Mouse (Mus musculus) liver, embryonic 12.5 days (tissue): ENCODE measurements around the gene Phf21b. TPM values are rescaled to one million over a fixed set of nuclear protein-coding genes. Genes with fewer than 3 reads are reported as not detected.

Experiments
- ATAC-seq: fragments of 200-750 bp; cut with Nextera tagmentation; 2 replicates; pipeline ENCODE4 v1.8.0; 2017; ENCODE audit warnings: moderate number of reproducible peaks, mild to moderate bottlenecking, moderate library complexity
- H3K27ac ChIP-seq: fragments of 300-500 bp; sonication (generic); 2 replicates; pipeline ENCODE4 v1.5.1; 2016; ENCODE audit warnings: mild to moderate bottlenecking
- H3K27me3 ChIP-seq: fragments of 300-500 bp; sonication (generic); replicated peaks from 2 replicates; pipeline ENCODE4 v1.6.1; 2016; ENCODE audit warnings: mild to moderate bottlenecking, moderate library complexity
- H3K36me3 ChIP-seq: fragments of 300-500 bp; sonication (generic); 2 replicates; pipeline ENCODE4 v1.6.1; 2016; ENCODE audit warnings: mild to moderate bottlenecking, moderate library complexity
- H3K4me1 ChIP-seq: fragments of 300-500 bp; sonication (generic); 2 replicates; pipeline ENCODE4 v1.6.1; 2016
- H3K4me2 ChIP-seq: fragments of 300-500 bp; sonication (generic); 2 replicates; pipeline ENCODE4 v1.6.1; 2016; ENCODE audit warnings: mild to moderate bottlenecking, moderate library complexity
- H3K4me3 ChIP-seq: fragments of 300-500 bp; sonication (generic); 2 replicates; pipeline ENCODE4 v1.5.1; 2016; ENCODE audit warnings: mild to moderate bottlenecking, moderate library complexity
- H3K9ac ChIP-seq: fragments of 300-500 bp; sonication (generic); 2 replicates; pipeline ENCODE4 v1.6.1; 2016; ENCODE audit warnings: mild to moderate bottlenecking, moderate library complexity
- H3K9me3 ChIP-seq: fragments of 300-500 bp; sonication (generic); replicated peaks from 2 replicates; pipeline ENCODE4 v1.6.1; 2016; ENCODE audit warnings: mild to moderate bottlenecking, moderate library complexity
- WGBS: fragments of 180-500 bp; shearing (Covaris S2); methylation state at CpG from one replicate; pipeline ENCODE4 v1.1.7; 2016; ENCODE audit not compliant: insufficient replicate concordance; 5-methylcytosine and 5-hydroxymethylcytosine counted together
- polyA plus RNA-seq: library from polyadenylated mRNA; unstranded; fragments of >200 nt; fragmentation: Nextera tagmentation; extraction: Ambion mirVana; gene quantifications from 2 replicates; pipeline ENCODE4 v1.2.1, GENCODE M21; 2016

The Phf21b gene
- polyA plus RNA-seq, 1 experiment from 2014 or later = 0.04 TPM

DNA sequence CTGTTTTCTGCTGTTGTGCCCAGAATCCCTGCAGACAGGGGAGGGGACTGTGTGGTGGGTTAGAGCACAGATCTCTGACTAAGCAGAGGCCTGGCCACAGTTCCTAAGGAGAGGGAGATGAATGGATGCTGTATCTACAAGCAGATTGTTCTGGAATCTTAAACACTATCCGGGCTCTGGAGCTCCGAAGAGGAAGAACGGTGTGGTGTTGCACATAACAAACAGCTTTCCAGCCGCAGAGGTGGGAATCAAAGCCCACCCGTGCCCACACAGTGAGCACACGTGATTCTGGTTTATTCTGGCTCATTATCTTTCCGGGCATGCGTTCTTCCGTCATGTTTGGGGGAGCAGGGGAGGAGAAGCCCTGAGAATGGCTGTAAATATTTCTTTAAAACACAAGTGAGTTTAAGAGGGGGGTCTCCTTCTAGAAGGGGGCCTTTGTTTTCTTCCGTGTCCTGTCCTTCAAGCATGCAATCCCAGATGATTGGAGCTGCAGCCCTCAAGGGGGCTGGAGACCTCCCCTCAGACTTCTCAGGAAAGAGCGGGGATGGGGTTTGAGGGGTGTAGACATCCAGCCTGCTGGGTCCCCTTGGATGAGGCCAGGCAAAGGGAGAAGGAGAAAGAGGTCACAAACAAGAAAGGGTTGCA, 119.4 kb downstream of the Phf21b start:
- H3K9ac ChIP-seq = no peak overlapping the region
- H3K4me1 ChIP-seq = no peaks in the 10 kb centered on the region
- no peaks in the 10 kb centered on the region for H3K36me3 ChIP-seq
- no peak overlapping the region for H3K4me3 ChIP-seq
- no peak overlapping the region for H3K27ac ChIP-seq
- no peaks in the 10 kb centered on the region; the same call in none of the 2 replicates for H3K27me3 ChIP-seq
- H3K9me3 ChIP-seq = no peaks in the 10 kb centered on the region
- 67% methylated on average over 11 of the region's 11 CpGs for WGBS
- no peak for ATAC-seq
- H3K4me2 ChIP-seq = no peak overlapping the region

Other genes starting within 250 kb of the Phf21b start
- gene Prr5, start 186.4 kb downstream of the Phf21b start, polyA plus RNA-seq = 12.6 and 14.1 TPM in 2 replicates
- gene Arhgap8, start 136.0 kb downstream of the Phf21b start, polyA plus RNA-seq = 0.88 and 0.91 TPM in 2 replicates
- gene Gm29666, start 64.0 kb upstream of the Phf21b start, polyA plus RNA-seq = 0.78 and 0.99 TPM in 2 replicates
- 43.2 and 44.5 TPM in 2 replicates for gene Nup50, start 67.4 kb upstream of the Phf21b start, polyA plus RNA-seq
- gene 5031439G07Rik, start 132.5 kb upstream of the Phf21b start, polyA plus RNA-seq = 3.6 and 4.9 TPM in 2 replicates
- gene Upk3a, start 161.1 kb upstream of the Phf21b start, polyA plus RNA-seq = not detected in 2 replicates
- 11.2 and 11.4 TPM in 2 replicates for gene Fam118a, start 172.9 kb upstream of the Phf21b start, polyA plus RNA-seq